Comparison of ENCODE assay signal across 24 mouse cellular contexts in genomic region chr7:80421576-80421975, GRCm38 (mm10).
"Had no signal": no experiment of that assay in that cellular context is flagged by ENCODE, and none has a peak within 500 bp of the region (broad histone marks: within the 10 kb centered on the region; RNA-seq: fewer than 3 reads in every experiment).

No protein-coding gene starts in this region.

- H3K4me2 ChIP-seq: heart, embryonic 12.5 days; hindbrain, embryonic 12.5 days; hindbrain, embryonic 14.5 days; kidney, embryonic 15.5 days; limb, embryonic 13.5 days; limb, embryonic 15.5 days; liver, embryonic 13.5 days; liver, embryonic 15.5 days had no signal

- H3K4me3 ChIP-seq: heart, embryonic 10.5 days; heart, embryonic 12.5 days; hindbrain, embryonic 10.5 days; hindbrain, embryonic 12.5 days; kidney, embryonic 15.5 days; limb, embryonic 13.5 days; limb, embryonic 15.5 days; liver, embryonic 13.5 days; liver, embryonic 15.5 days had no signal

- H3K27me3 ChIP-seq: heart, embryonic 12.5 days; hindbrain, embryonic 12.5 days; kidney, embryonic 15.5 days; limb, embryonic 13.5 days; limb, embryonic 15.5 days; liver, embryonic 13.5 days; liver, embryonic 15.5 days had no signal

- H3K9me3 ChIP-seq: heart, embryonic 10.5 days; heart, embryonic 12.5 days; hindbrain, embryonic 10.5 days; hindbrain, embryonic 12.5 days; kidney, embryonic 15.5 days; limb, embryonic 13.5 days; limb, embryonic 15.5 days; liver, embryonic 13.5 days; liver, embryonic 15.5 days had no signal

- DNase-seq: gastrocnemius, postnatal 14 days; gastrocnemius, postnatal 36 days; heart, adult 11 months; heart, postnatal 10 days; heart, postnatal 4 days; kidney, adult 11 months; kidney, adult 2 months; kidney, adult 9 months; kidney, postnatal 14 days; kidney, postnatal 36 days; left cerebral cortex, postnatal 4 days; liver, embryonic 13.5 days had no signal

- H3K4me1 ChIP-seq: hindbrain, embryonic 12.5 days had no signal

- H3K36me3 ChIP-seq: heart, embryonic 10.5 days; heart, embryonic 12.5 days; hindbrain, embryonic 10.5 days; hindbrain, embryonic 12.5 days; kidney, embryonic 15.5 days; limb, embryonic 13.5 days; limb, embryonic 15.5 days; liver, embryonic 13.5 days; liver, embryonic 15.5 days had no signal

- H3K9ac ChIP-seq: heart, embryonic 12.5 days; hindbrain, embryonic 12.5 days; hindbrain, embryonic 14.5 days; kidney, embryonic 15.5 days; limb, embryonic 13.5 days; limb, embryonic 15.5 days; liver, embryonic 13.5 days; liver, embryonic 15.5 days had no signal

- H3K27ac ChIP-seq: heart, embryonic 10.5 days; hindbrain, embryonic 10.5 days; hindbrain, embryonic 12.5 days; hindbrain, embryonic 14.5 days; kidney, embryonic 15.5 days; kidney, postnatal 0 days; limb, embryonic 13.5 days; limb, embryonic 15.5 days; liver, embryonic 13.5 days; liver, embryonic 15.5 days had no signal

- ATAC-seq: hindbrain, embryonic 16.5 days; intestine, embryonic 16.5 days had no signal
